Mouse (Mus musculus): ENCODE data around the gene Hmgcs2.

- TF ChIP-seq POLR2A (IDR thresholded peaks at IDR 0.05; ENCODE audit: control insufficient read depth, extremely low read depth, insufficient read depth, low read length, poor library complexity) (no peak), CTCF (IDR thresholded peaks at IDR 0.05; ENCODE audit: borderline replicate concordance, control insufficient read depth, extremely low read depth, insufficient read depth, low read length, poor library complexity) (no peak)
These were observed 21.5 kb downstream of the Hmgcs2 start for GRCm38 (mm10) chr3:98301761-98302160.
